Mouse (Mus musculus) forebrain, postnatal 0 days (tissue): ENCODE data around the gene Spsb4. TPM values are rescaled to one million over a fixed set of nuclear protein-coding genes. Genes with fewer than 3 reads are reported as not detected.
A peak's percentile ranks its signal among the peaks of the same experiment; 100 is the strongest.

Experiments
- ATAC-seq: fragments of 200-750 bp; cut with Nextera tagmentation; 2 replicates; pipeline ENCODE4 v1.8.0; 2017; ENCODE audit warnings: mild to moderate bottlenecking, moderate library complexity
- DNase-seq: peaks from one replicate; pipeline ENCODE4 v3.0.0-alpha.2; 2015
- H3K27ac ChIP-seq: fragments of 300-500 bp; sonication (generic); 2 replicates; pipeline ENCODE4 v1.5.1; 2014; ENCODE audit warnings: low read depth, mild to moderate bottlenecking, antibody characterized with exemption, low read length, moderate library complexity, mixed read lengths
- H3K27me3 ChIP-seq: fragments of 300-500 bp; sonication (generic); 2 replicates; pipeline ENCODE4 v1.6.1; 2014; ENCODE audit warnings: mild to moderate bottlenecking, low read length, mixed read lengths; ENCODE audit not compliant: insufficient read depth
- H3K36me3 ChIP-seq: fragments of 300-500 bp; sonication (generic); 2 replicates; pipeline ENCODE4 v1.6.1; 2014; ENCODE audit warnings: mild to moderate bottlenecking, moderate library complexity; ENCODE audit not compliant: insufficient read depth
- H3K4me1 ChIP-seq: fragments of 300-500 bp; sonication (generic); 2 replicates; pipeline ENCODE4 v1.6.1; 2014; ENCODE audit warnings: antibody characterized with exemption; ENCODE audit not compliant: insufficient read depth
- H3K4me2 ChIP-seq: fragments of 300-500 bp; sonication (generic); 2 replicates; pipeline ENCODE4 v1.6.1; 2014; ENCODE audit warnings: low read depth, mild to moderate bottlenecking, moderate library complexity
- H3K4me3 ChIP-seq: fragments of 300-500 bp; sonication (generic); 2 replicates; pipeline ENCODE4 v1.5.1; 2014; ENCODE audit warnings: low read depth, low read length, mixed read lengths
- H3K9ac ChIP-seq: fragments of 300-500 bp; sonication (generic); 2 replicates; pipeline ENCODE4 v1.6.1; 2014; ENCODE audit warnings: mild to moderate bottlenecking
- H3K9me3 ChIP-seq: fragments of 300-500 bp; sonication (generic); 2 replicates; pipeline ENCODE4 v1.6.1; 2016; ENCODE audit warnings: low read length
- CTCF ChIP-seq: sonication (generic); IDR thresholded peaks from 2 replicates; pipeline ENCODE4 v1.5.1; 2016; ENCODE audit warnings: antibody characterized with exemption, control low read depth, low read depth
- WGBS: fragments of 180-500 bp; shearing (Covaris S2); extraction: QIAGEN DNeasy Blood & Tissue Kit; methylation state at CpG from one replicate; pipeline ENCODE4 v1.1.7; 2014; 5-methylcytosine and 5-hydroxymethylcytosine counted together
- polyA plus RNA-seq: library from polyadenylated mRNA; unstranded; fragments of >200 nt; fragmentation: Nextera tagmentation; extraction: Ambion mirVana; gene quantifications from 2 replicates; pipeline ENCODE4 v1.2.1, GENCODE M21; 2015
- total RNA-seq: library from RNA; depleted of rRNA; stranded (reverse); fragments of >200 nt; gene quantifications from 2 replicates; pipeline ENCODE4 v1.2.3, GENCODE M21; 2014

The Spsb4 gene
- total and polyA plus RNA-seq, 2 experiments from 2014 or later = 16.0 to 22.7 TPM

DNA sequence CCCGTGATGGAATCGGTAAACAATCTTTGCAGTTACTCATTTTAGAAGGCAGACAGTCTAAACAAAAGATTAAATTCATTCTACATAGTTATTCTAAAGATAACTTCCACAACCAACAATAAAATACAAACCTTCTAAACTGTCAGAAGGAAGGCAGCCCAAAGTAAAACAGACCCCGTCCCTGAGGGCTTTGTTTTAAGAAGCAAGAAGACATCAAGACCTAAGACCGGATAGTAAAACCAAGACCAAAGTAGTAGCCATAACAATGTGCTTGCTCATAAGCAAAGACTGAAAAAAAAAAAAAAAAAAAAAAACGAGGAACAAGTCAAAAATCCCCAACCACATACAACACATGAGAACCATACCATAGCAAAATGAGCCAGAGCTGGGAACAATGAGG, 15.5 kb downstream of the Spsb4 start:
- no peak for DNase-seq
- Histone ChIP-seq H3K27ac (no peak overlapping the region), H3K36me3 (no peaks in the 10 kb centered on the region), H3K27me3 (no peaks in the 10 kb centered on the region), H3K9ac (no peak overlapping the region), H3K4me2 (no peak overlapping the region), H3K4me1 (no peaks in the 10 kb centered on the region), H3K9me3 (no peaks in the 10 kb centered on the region), H3K4me3 (no peak overlapping the region)
- no peak for ATAC-seq
- no peak for TF ChIP-seq CTCF
- WGBS = 68% methylated on average over 5 of the region's 5 CpGs

DNA sequence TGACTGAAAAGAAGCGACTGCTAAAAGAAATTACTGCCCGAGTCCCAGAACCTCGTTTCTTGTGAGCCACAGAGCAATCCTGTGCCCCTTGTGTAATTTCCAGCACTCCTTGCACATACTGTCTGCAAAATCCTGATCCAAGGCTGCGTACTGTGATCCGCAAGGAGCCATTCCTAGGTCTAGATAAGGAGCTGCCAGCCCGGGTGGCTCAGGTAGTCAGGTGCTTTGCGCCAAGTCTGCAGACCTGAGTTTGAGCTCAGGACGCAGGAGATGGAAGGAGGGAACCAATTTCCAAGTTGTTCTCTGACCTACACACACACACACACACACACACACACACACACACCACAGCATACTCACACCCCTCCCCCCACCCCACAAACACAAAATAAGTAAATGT, 16.0 kb downstream of the Spsb4 start:
- DNase-seq = no peak
- ATAC-seq = no peak
- Histone ChIP-seq H3K4me1 (no peaks in the 10 kb centered on the region), H3K4me2 (no peak overlapping the region), H3K9me3 (no peaks in the 10 kb centered on the region), H3K36me3 (no peaks in the 10 kb centered on the region), H3K4me3 (no peak overlapping the region), H3K27me3 (no peaks in the 10 kb centered on the region), H3K27ac (no peak overlapping the region), H3K9ac (no peak overlapping the region)
- TF ChIP-seq CTCF = no peak
- 90% methylated on average over 8 of the region's 8 CpGs for WGBS

DNA sequence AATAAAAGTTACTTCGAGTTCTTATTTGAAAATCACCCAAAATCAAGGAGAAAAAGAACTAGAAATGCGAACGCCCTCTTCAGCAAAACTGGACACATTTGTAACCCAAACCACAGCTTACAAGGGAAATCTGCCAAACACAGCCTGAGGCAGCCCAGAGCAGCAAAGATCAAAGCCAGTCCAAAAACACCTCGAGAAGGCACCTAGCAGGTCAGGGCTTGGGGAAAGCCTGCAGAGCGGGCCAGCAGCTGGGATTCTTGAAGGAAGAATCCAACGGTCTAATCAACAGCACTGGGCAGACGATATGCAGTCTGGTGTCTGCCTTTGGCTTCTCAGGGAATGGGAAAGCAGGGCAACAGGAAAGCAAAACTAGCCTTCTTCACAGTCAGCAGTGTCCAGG, 16.6 kb downstream of the Spsb4 start:
- H3K9me3 ChIP-seq = no peaks in the 10 kb centered on the region
- H3K36me3 ChIP-seq = no peaks in the 10 kb centered on the region
- no peak for ATAC-seq
- DNase-seq = no peak
- no peak overlapping the region for H3K27ac ChIP-seq
- TF ChIP-seq CTCF = no peak
- no peaks in the 10 kb centered on the region for H3K27me3 ChIP-seq
- 69% methylated on average over 7 of the region's 7 CpGs for WGBS
- H3K9ac ChIP-seq = no peak overlapping the region
- H3K4me3 ChIP-seq = no peak overlapping the region
- H3K4me1 ChIP-seq = no peaks in the 10 kb centered on the region
- no peak overlapping the region for H3K4me2 ChIP-seq

DNA sequence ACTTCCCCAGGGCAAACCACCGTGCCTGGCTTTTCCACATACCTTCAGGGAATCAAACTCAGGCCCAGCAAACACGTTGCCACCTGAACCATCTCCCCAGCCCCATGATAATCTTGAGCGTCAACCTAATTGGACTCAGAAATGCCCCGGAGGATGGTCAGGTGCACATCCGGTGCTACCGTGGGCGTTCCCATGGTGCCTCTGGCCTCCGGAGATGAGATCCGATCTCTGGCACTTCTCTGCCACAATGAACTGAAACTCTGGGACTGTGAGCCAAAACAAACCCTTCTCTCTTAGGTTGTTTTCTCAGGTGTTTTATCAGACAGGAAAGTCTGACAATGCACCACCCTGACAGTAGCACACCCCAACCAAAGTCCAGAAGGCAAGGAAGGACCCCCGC, 17.2 kb downstream of the Spsb4 start:
- no peaks in the 10 kb centered on the region for H3K4me1 ChIP-seq
- no peak overlapping the region for H3K4me3 ChIP-seq
- ATAC-seq (no peak), DNase-seq (no peak)
- H3K27me3 ChIP-seq = no peaks in the 10 kb centered on the region
- H3K27ac ChIP-seq = no peak overlapping the region
- no peak overlapping the region for H3K4me2 ChIP-seq
- WGBS = 92% methylated on average over 10 of the region's 10 CpGs
- TF ChIP-seq CTCF = no peak
- H3K9me3 ChIP-seq = no peaks in the 10 kb centered on the region
- H3K36me3 ChIP-seq = no peaks in the 10 kb centered on the region
- no peak overlapping the region for H3K9ac ChIP-seq

DNA sequence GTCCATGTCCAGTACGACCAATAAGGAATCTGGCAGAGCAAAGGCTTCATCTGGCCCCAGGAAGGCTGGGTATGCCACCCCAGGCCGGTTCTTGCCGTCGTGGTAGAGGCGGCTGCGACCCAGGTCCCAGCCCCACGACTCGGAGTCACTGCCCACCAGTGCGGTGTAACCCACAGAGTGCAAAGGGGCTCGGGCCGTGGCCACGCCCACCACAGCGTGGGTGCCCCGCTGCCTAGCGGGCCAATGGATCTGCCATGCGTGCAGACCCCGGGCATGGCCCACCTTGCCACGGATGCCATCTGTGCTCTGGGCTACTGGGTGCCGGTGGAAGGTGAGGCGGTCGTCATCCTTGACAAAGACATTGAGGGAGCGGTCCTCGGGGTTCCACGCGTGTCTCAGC, 22.9 kb downstream of the Spsb4 start:
- ATAC-seq = no peak
- Histone ChIP-seq H3K4me2 (no peak overlapping the region), H3K9ac (no peak overlapping the region), H3K36me3 (0 out of 2 replicates have a peak, but pooled peaks cover 8% of the 10 kb centered on the region), H3K27me3 (no peaks in the 10 kb centered on the region), H3K27ac (no peak overlapping the region), H3K9me3 (no peaks in the 10 kb centered on the region), H3K4me1 (no peaks in the 10 kb centered on the region), H3K4me3 (no peak overlapping the region)
- WGBS = 98% methylated on average over 25 of the region's 25 CpGs
- no peak for DNase-seq
- no peak for TF ChIP-seq CTCF

DNA sequence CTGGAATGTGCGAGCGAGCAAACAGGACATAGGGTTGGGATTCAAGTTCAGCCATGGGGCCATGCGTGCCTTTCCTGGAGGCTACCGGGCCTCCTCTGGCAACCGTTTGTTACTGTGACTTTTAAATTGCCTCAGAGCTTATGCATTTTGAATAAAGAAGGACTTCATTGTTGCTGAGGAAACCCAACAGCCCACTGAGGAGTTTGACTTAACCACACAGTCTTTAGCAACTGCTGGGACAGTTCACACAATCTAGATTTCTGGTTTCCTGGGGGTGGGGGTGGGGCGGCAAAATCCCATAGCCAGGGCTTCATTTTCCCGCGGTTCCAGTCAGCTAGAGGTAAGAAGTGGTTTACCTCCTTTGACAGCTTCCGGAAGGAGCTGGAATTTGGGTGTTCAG, 23.9 kb downstream of the Spsb4 start:
- WGBS = 91% methylated on average over 9 of the region's 9 CpGs
- H3K4me3 ChIP-seq = no peak overlapping the region
- ATAC-seq = no peak
- H3K4me1 ChIP-seq = no peaks in the 10 kb centered on the region; the same call in 1 of the 2 replicates
- no peak for TF ChIP-seq CTCF
- no peak overlapping the region for H3K4me2 ChIP-seq
- H3K9ac ChIP-seq = no peak overlapping the region
- H3K9me3 ChIP-seq = no peaks in the 10 kb centered on the region
- no peak for DNase-seq
- no peak overlapping the region for H3K27ac ChIP-seq
- H3K27me3 ChIP-seq = no peaks in the 10 kb centered on the region
- H3K36me3 ChIP-seq = 0 out of 2 replicates have a peak, but pooled peaks cover 8% of the 10 kb centered on the region

DNA sequence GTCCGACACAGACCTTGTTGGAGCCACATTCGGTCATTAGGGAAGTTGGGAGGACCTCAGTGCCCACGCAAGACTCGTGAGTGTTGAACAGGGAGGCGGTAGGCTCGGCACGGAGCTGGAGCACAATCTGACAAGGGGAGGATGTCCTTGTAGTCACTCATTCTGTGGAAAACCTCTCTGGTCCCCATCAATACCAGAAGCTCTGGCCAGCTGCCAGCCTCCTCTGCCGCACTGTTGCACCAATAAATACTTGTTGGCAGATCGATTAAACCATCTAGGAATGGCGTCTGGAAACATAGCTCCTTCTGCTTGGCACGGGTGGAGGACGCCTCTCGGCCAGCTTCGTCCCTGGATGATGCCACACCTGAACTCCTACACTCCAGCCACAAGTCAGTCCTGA, 27.5 kb downstream of the Spsb4 start:
- TF ChIP-seq CTCF = no peak
- H3K27ac ChIP-seq = no peak overlapping the region
- no peaks in the 10 kb centered on the region for H3K9me3 ChIP-seq
- no peak overlapping the region for H3K9ac ChIP-seq
- 44% methylated on average over 14 of the region's 14 CpGs for whole genome bisulfite sequencing
- no peaks in the 10 kb centered on the region; the same call in 1 of the 2 replicates for H3K4me1 ChIP-seq
- no peak overlapping the region for H3K4me3 ChIP-seq
- H3K4me2 ChIP-seq = no peak overlapping the region
- 0 out of 2 replicates have a peak, but pooled peaks cover 8% of the 10 kb centered on the region for H3K36me3 ChIP-seq
- DNase-seq = no peak
- H3K27me3 ChIP-seq = no peaks in the 10 kb centered on the region
- peak; percentile 20; the same call in 1 of the 2 replicates for ATAC-seq

DNA sequence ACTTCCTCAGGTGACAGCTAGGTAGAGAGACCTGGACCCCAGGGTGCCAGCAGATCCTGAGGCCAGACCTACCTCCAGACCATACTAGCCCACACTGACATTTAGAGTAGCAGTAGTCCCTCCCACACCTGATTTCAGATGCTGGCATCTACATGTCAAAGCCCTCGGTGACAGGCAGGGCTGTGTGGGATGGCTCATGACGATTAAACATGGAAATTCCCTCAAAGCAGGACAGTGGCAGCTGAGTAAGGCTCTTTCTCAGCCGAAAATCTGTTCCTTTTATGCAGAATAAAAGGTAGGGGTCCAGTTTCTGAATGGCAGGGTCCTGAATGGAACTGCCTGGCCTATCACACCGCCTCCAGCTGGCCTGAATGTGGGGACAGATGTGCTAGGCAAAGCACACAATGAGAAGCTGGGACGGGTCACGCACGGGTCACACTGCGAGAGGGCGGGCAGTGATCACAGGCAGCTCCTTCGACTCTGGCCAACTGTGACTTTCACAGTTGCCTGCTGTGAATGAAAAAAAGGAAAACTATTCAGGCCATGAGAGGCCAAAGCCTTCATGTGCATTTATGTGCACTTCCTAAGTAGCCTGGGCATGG, 29.2 kb downstream of the Spsb4 start:
- Histone ChIP-seq H3K4me1 (no peaks in the 10 kb centered on the region; the same call in 1 of the 2 replicates), H3K4me3 (no peak overlapping the region), H3K9me3 (no peaks in the 10 kb centered on the region), H3K27ac (no peak overlapping the region), H3K36me3 (no peaks in the 10 kb centered on the region), H3K9ac (no peak overlapping the region), H3K4me2 (no peak overlapping the region), H3K27me3 (no peaks in the 10 kb centered on the region)
- no peak for TF ChIP-seq CTCF
- ATAC-seq (peak; percentile 45; the same call in 1 of the 2 replicates), DNase-seq (no peak)
- WGBS = 23% methylated on average over 10 of the region's 10 CpGs
